Mouse (Mus musculus): Measurements from ENCODE around the gene Bend5.

The Bend5 gene

GRCm38 (mm10) chr4:111487233-111487843, 72.5 kb downstream of the Bend5 start:
- no peak for DNase-seq

- peak; percentile 32 to 39 for DNase-seq
Observed at GRCm38 (mm10) chr4:111493750-111494404, 79.1 kb downstream of the Bend5 start.

GRCm38 (mm10) chr4:111495949-111496348, 81.1 kb downstream of the Bend5 start:
- peak; percentile 87 for DNase-seq

GRCm38 (mm10) chr4:111498751-111499150, 83.9 kb downstream of the Bend5 start:
- no peak for DNase-seq

GRCm38 (mm10) chr4:111501441-111501840, 86.6 kb downstream of the Bend5 start:
- no peak for DNase-seq

- DNase-seq = no peak
Observed at GRCm38 (mm10) chr4:111502965-111503727, 88.3 kb downstream of the Bend5 start.

- DNase-seq = no peak
Observed at GRCm38 (mm10) chr4:111504952-111505351, 90.1 kb downstream of the Bend5 start.

Data from kidney, postnatal 4 days (tissue).